Mouse (Mus musculus): ENCODE data around the gene Vpreb1. TPM values are rescaled to one million over a fixed set of nuclear protein-coding genes. Genes with fewer than 3 reads are reported as not detected.

Gene Vpreb1
- polyA plus RNA-seq, 1 experiment from 2014 or later = 2.3 TPM

DNA sequence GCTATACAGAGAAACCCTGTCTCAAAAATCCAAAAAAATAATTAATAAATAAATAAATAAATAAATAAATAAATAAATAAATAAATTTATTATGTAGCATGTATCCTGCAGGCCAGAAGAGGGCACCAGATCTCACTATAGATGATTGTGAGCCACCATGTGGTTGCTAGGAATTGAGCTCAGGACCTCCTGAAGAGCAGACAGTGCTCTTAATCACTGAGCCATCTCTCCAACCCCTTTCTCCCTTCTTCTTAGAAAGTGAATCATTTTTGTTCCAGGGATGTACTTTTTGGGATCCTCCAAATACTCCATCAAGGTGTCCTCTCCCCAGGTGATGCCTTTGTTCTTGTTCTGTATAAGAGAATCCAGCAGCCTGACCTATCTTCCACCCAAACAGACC, 21.4 kb downstream of the Vpreb1 start:
- H3K27ac ChIP-seq = no peak overlapping the region
- H3K4me2 ChIP-seq = no peak overlapping the region
- H3K9ac ChIP-seq = no peak overlapping the region
- H3K36me3 ChIP-seq = no peaks in the 10 kb centered on the region
- no peak for ATAC-seq (ENCODE audit: low FRiP score)
- no peaks in the 10 kb centered on the region for H3K4me1 ChIP-seq (replicated peaks)
- no peak overlapping the region for H3K4me3 ChIP-seq
- H3K9me3 ChIP-seq = no peaks in the 10 kb centered on the region
- no peaks in the 10 kb centered on the region for H3K27me3 ChIP-seq

DNA sequence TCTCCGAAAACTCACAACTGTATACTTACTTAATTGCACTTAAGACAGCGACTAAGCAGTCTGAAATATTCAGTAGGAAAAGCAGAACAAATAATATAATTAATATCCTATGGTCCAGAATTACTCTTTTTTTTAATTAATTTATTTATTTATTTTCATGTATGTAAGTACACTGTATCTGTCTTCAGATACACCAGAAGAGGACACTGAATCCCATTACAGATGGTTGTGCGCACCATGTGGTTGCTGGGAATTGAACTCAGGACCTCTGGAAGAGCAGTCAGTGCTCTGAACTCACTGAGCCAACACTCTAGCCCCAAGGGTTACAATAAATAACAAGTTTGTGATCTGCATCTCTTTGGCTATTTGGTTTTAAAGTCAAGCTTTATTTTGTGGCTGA, 41.0 kb downstream of the Vpreb1 start:
- H3K36me3 ChIP-seq = no peaks in the 10 kb centered on the region
- 90% methylated on average over 3 of the region's 3 CpGs for WGBS
- ATAC-seq (ENCODE audit: low FRiP score) = peak; percentile 26; the same call in 1 of the 2 replicates
- peaks cover 2% of the 10 kb centered on the region for H3K4me1 ChIP-seq (replicated peaks)
- no peaks in the 10 kb centered on the region for H3K9me3 ChIP-seq
- no peak overlapping the region for H3K9ac ChIP-seq
- H3K4me2 ChIP-seq = peak overlapping the region; percentile 78
- peak overlapping the region; percentile 66 for H3K4me3 ChIP-seq
- H3K27ac ChIP-seq = no peak overlapping the region
- no peaks in the 10 kb centered on the region for H3K27me3 ChIP-seq

DNA sequence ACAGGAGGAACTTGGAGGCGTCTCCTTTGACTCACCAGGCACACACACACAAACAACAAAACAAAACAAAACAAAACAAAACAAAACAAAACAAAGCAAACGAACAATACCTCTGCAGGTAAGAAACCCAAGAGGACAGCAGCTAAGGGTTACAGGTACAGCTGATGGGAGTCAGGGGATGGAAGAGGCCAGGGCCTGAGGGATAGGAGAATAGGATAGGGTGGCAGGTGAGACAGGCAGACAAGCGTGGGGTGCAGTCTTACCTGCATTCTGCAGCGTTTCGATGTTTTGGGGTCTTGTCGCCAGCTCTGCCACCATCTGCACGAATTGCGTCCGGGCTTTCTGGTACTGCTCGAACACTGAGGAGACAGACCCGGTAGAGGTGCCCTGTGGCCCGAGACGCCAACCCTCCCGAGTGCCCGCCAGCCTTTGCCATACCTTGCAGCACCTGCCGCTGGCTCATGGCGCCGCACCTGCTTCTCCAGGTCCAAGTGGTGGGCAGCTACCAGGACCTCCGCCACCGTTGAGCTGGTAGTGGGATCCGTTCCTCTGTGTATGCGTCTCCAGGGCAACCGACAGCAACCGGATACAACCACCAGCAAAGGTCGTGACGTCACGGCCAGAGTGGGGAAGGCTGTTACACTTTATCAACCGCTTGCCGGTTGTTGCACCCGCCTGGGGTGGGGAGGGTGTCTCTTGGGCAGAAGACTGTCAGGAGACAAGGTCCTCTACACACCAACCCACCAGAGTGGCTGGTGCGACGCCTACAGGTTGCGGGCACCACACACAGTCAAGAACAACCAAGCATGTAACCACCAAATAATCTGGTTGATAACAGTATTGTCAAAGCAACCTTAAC, 41.7 kb downstream of the Vpreb1 start, which contains the start of gene Spag6l:
TSS of gene Spag6l (minus strand) at position 700 of the 859 bp plus-strand sequence.
- Histone ChIP-seq H3K9me3 (no peaks in the 10 kb centered on the region), H3K4me3 (peak within 1 kb of the TSS; percentile 66), H3K4me2 (peak within 1 kb of the TSS; percentile 78), H3K4me1 (replicated peaks) (peaks cover 2% of the 10 kb centered on the region), H3K27ac (no peak within 1 kb of the TSS), H3K36me3 (no peaks in the 10 kb centered on the region), H3K27me3 (no peaks in the 10 kb centered on the region), H3K9ac (peak within 1 kb of the TSS; percentile 78)
- ATAC-seq (ENCODE audit: low FRiP score) = peak; percentile 97
- WGBS = 8% methylated on average over 33 of the region's 33 CpGs

DNA sequence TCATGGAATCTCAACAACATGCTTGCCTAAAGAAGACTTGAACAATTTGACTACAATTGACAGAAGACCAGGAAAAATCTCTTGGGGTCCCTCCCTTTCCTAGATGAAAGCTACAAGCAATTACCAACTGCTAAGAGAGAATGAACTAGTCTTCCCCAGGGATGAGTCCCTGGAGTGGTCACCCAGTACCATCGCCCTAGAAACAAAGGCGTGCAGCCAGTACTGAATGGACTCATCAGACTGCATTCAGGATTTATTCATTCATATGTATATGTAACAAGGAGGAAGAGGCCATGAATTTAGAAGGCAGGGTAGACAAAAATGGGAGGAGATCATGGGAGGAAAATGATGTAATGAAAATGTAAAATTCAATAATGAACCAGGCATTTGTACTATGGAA, 44.4 kb downstream of the Vpreb1 start:
- Histone ChIP-seq H3K27me3 (no peaks in the 10 kb centered on the region), H3K9me3 (no peaks in the 10 kb centered on the region), H3K4me3 (no peak overlapping the region), H3K9ac (no peak overlapping the region), H3K4me1 (replicated peaks) (peaks cover 2% of the 10 kb centered on the region), H3K27ac (no peak overlapping the region), H3K4me2 (no peak overlapping the region), H3K36me3 (no peaks in the 10 kb centered on the region)
- ATAC-seq (ENCODE audit: low FRiP score) = no peak
- 78% methylated on average over 2 of the region's 2 CpGs for WGBS

DNA sequence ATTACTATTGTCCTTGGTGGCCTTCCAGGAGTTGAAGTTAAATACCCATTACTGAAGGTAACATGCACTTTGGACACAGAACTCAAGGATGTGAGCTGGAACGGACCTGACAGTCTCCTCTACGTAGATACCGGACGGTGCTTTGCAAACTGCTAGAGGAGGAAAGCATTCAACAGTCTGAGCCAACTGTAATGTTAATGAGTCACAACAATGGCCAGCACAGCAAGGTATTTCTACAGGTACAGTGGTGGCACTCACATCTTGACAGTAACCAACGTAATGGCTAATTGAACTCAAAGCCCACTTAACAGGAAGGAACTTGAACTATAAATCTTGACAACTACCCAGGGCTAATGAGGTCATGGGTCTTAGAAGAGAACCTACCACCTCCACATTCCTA, 45.2 kb downstream of the Vpreb1 start:
- Histone ChIP-seq H3K9me3 (no peaks in the 10 kb centered on the region), H3K4me1 (replicated peaks) (peaks cover 2% of the 10 kb centered on the region), H3K27me3 (no peaks in the 10 kb centered on the region), H3K4me2 (no peak overlapping the region), H3K4me3 (no peak overlapping the region), H3K9ac (no peak overlapping the region), H3K36me3 (no peaks in the 10 kb centered on the region), H3K27ac (no peak overlapping the region)
- WGBS = 36% methylated on average over 5 of the region's 5 CpGs
- ATAC-seq (ENCODE audit: low FRiP score) = no peak

Other genes starting within 250 kb of the Vpreb1 start
- gene Olfr19, start 194.4 kb downstream of the Vpreb1 start, polyA plus RNA-seq (2015; fragmentation: Nextera tagmentation; extraction: Ambion mirVana) = not detected in 2 replicates
- 14.4 and 17.7 TPM in 2 replicates for gene Spag6l, start 41.4 kb downstream of the Vpreb1 start, polyA plus RNA-seq (2015; fragmentation: Nextera tagmentation; extraction: Ambion mirVana)
- 0.14 TPM in 1 of 2 replicates, not detected in the other for gene Igll1, start 6.9 kb downstream of the Vpreb1 start, polyA plus RNA-seq (2015; fragmentation: Nextera tagmentation; extraction: Ambion mirVana)
- 71.0 and 72.8 TPM in 2 replicates for gene Top3b, start 107 bp downstream of the Vpreb1 start, polyA plus RNA-seq (2015; fragmentation: Nextera tagmentation; extraction: Ambion mirVana)
- 26.3 and 28.2 TPM in 2 replicates for gene Ppm1f, start 25.6 kb upstream of the Vpreb1 start, polyA plus RNA-seq (2015; fragmentation: Nextera tagmentation; extraction: Ambion mirVana)
- gene Mapk1, start 112.5 kb upstream of the Vpreb1 start, polyA plus RNA-seq (2015; fragmentation: Nextera tagmentation; extraction: Ambion mirVana) = 166 and 169 TPM in 2 replicates
- gene Ypel1, start 198.9 kb upstream of the Vpreb1 start, polyA plus RNA-seq (2015; fragmentation: Nextera tagmentation; extraction: Ambion mirVana) = 119 and 132 TPM in 2 replicates
- 153 and 154 TPM in 2 replicates for gene Ppil2, start 240.4 kb upstream of the Vpreb1 start, polyA plus RNA-seq (2015; fragmentation: Nextera tagmentation; extraction: Ambion mirVana)